Mouse (Mus musculus): ENCODE measurements at regions not wholly inside any gene's neighbourhood (a gene's known extent, or its start where the extent isn't known, plus 50 kb on each side); places are given as distances from the start of the nearest gene placed in this dataset.

GRCm38 (mm10) chr17:75936686-75937380, 385.1 kb upstream of the Fam98a start:
- Histone ChIP-seq H3K36me3 (ENCODE audit: control insufficient read depth, insufficient read depth, low read length, poor library complexity, severe bottlenecking) (no peaks in the 10 kb centered on the region), H3K27me3 (ENCODE audit: control insufficient read depth, insufficient read depth, low read length, poor library complexity, severe bottlenecking) (no peaks in the 10 kb centered on the region)
- no peak for DNase-seq (ENCODE audit: low read depth, low spot score)

GRCm38 (mm10) chr17:75931022-75931421, 379.3 kb upstream of the Fam98a start:
- H3K27me3 ChIP-seq (ENCODE audit: control insufficient read depth, insufficient read depth, low read length, poor library complexity, severe bottlenecking), result no peaks in the 10 kb centered on the region
- no peaks in the 10 kb centered on the region for H3K36me3 ChIP-seq (ENCODE audit: control insufficient read depth, insufficient read depth, low read length, poor library complexity, severe bottlenecking)
- no peak for DNase-seq (ENCODE audit: low read depth, low spot score)

GRCm38 (mm10) chr17:75920240-75920639, 368.5 kb upstream of the Fam98a start:
- Histone ChIP-seq H3K27me3 (ENCODE audit: control insufficient read depth, insufficient read depth, low read length, poor library complexity, severe bottlenecking) (no peaks in the 10 kb centered on the region), H3K36me3 (ENCODE audit: control insufficient read depth, insufficient read depth, low read length, poor library complexity, severe bottlenecking) (no peaks in the 10 kb centered on the region)
- DNase-seq (ENCODE audit: low read depth, low spot score), result no peak

- H3K36me3 ChIP-seq (ENCODE audit: control insufficient read depth, insufficient read depth, low read length, poor library complexity, severe bottlenecking), result no peaks in the 10 kb centered on the region
- DNase-seq (ENCODE audit: low read depth, low spot score), result no peak
- no peaks in the 10 kb centered on the region for H3K27me3 ChIP-seq (ENCODE audit: control insufficient read depth, insufficient read depth, low read length, poor library complexity, severe bottlenecking)
Observed at GRCm38 (mm10) chr17:75917020-75917419, 365.3 kb upstream of the Fam98a start.

- Histone ChIP-seq H3K36me3 (ENCODE audit: control insufficient read depth, insufficient read depth, low read length, poor library complexity, severe bottlenecking) (no peaks in the 10 kb centered on the region), H3K27me3 (ENCODE audit: control insufficient read depth, insufficient read depth, low read length, poor library complexity, severe bottlenecking) (no peaks in the 10 kb centered on the region)
- DNase-seq (ENCODE audit: low read depth, low spot score), result no peak
Observed at GRCm38 (mm10) chr17:75916590-75916989, 364.8 kb upstream of the Fam98a start.

- DNase-seq (ENCODE audit: low read depth, low spot score), result no peak
- no peaks in the 10 kb centered on the region for H3K27me3 ChIP-seq (ENCODE audit: control insufficient read depth, insufficient read depth, low read length, poor library complexity, severe bottlenecking)
- H3K36me3 ChIP-seq (ENCODE audit: control insufficient read depth, insufficient read depth, low read length, poor library complexity, severe bottlenecking), result no peaks in the 10 kb centered on the region
Observed at GRCm38 (mm10) chr17:75915256-75915655, 363.5 kb upstream of the Fam98a start.

GRCm38 (mm10) chr17:75907085-75907484, 355.3 kb upstream of the Fam98a start:
- Histone ChIP-seq H3K27me3 (ENCODE audit: control insufficient read depth, insufficient read depth, low read length, poor library complexity, severe bottlenecking) (no peaks in the 10 kb centered on the region), H3K36me3 (ENCODE audit: control insufficient read depth, insufficient read depth, low read length, poor library complexity, severe bottlenecking) (no peaks in the 10 kb centered on the region)
- DNase-seq (ENCODE audit: low read depth, low spot score), result no peak

- DNase-seq (ENCODE audit: low read depth, low spot score), result no peak
- H3K36me3 ChIP-seq (ENCODE audit: control insufficient read depth, insufficient read depth, low read length, poor library complexity, severe bottlenecking), result no peaks in the 10 kb centered on the region
Observed at GRCm38 (mm10) chr17:75906643-75907042, 354.9 kb upstream of the Fam98a start.

GRCm38 (mm10) chr17:75895436-75895835, 343.7 kb upstream of the Fam98a start:
- H3K36me3 ChIP-seq (ENCODE audit: control insufficient read depth, insufficient read depth, low read length, poor library complexity, severe bottlenecking), result no peaks in the 10 kb centered on the region
- no peaks in the 10 kb centered on the region for H3K27me3 ChIP-seq (ENCODE audit: control insufficient read depth, insufficient read depth, low read length, poor library complexity, severe bottlenecking)
- no peak for DNase-seq (ENCODE audit: low read depth, low spot score)

More at GRCm38 (mm10) chr17:75906643-75907042, 354.9 kb upstream of the Fam98a start:
- no peaks in the 10 kb centered on the region for H3K27me3 ChIP-seq (ENCODE audit: control insufficient read depth, insufficient read depth, low read length, poor library complexity, severe bottlenecking)

- Histone ChIP-seq H3K27me3 (ENCODE audit: control insufficient read depth, insufficient read depth, low read length, poor library complexity, severe bottlenecking) (no peaks in the 10 kb centered on the region), H3K36me3 (ENCODE audit: control insufficient read depth, insufficient read depth, low read length, poor library complexity, severe bottlenecking) (no peaks in the 10 kb centered on the region)
- DNase-seq (ENCODE audit: low read depth, low spot score), result no peak
Observed at GRCm38 (mm10) chr17:75894934-75895333, 343.2 kb upstream of the Fam98a start.

- no peak for DNase-seq (ENCODE audit: low read depth, low spot score)
- no peaks in the 10 kb centered on the region for H3K27me3 ChIP-seq (ENCODE audit: control insufficient read depth, insufficient read depth, low read length, poor library complexity, severe bottlenecking)
- no peaks in the 10 kb centered on the region for H3K36me3 ChIP-seq (ENCODE audit: control insufficient read depth, insufficient read depth, low read length, poor library complexity, severe bottlenecking)
Observed at GRCm38 (mm10) chr17:75893559-75893958, 341.8 kb upstream of the Fam98a start.

GRCm38 (mm10) chr17:75892156-75892555, 340.4 kb upstream of the Fam98a start:
- Histone ChIP-seq H3K27me3 (ENCODE audit: control insufficient read depth, insufficient read depth, low read length, poor library complexity, severe bottlenecking) (no peaks in the 10 kb centered on the region), H3K36me3 (ENCODE audit: control insufficient read depth, insufficient read depth, low read length, poor library complexity, severe bottlenecking) (no peaks in the 10 kb centered on the region)
- DNase-seq (ENCODE audit: low read depth, low spot score), result no peak

GRCm38 (mm10) chr17:75891564-75891963, 339.8 kb upstream of the Fam98a start:
- H3K36me3 ChIP-seq (ENCODE audit: control insufficient read depth, insufficient read depth, low read length, poor library complexity, severe bottlenecking), result no peaks in the 10 kb centered on the region
- H3K27me3 ChIP-seq (ENCODE audit: control insufficient read depth, insufficient read depth, low read length, poor library complexity, severe bottlenecking), result no peaks in the 10 kb centered on the region
- no peak for DNase-seq (ENCODE audit: low read depth, low spot score)

- no peaks in the 10 kb centered on the region for H3K36me3 ChIP-seq (ENCODE audit: control insufficient read depth, insufficient read depth, low read length, poor library complexity, severe bottlenecking)
- DNase-seq (ENCODE audit: low read depth, low spot score), result no peak
- no peaks in the 10 kb centered on the region for H3K27me3 ChIP-seq (ENCODE audit: control insufficient read depth, insufficient read depth, low read length, poor library complexity, severe bottlenecking)
Observed at GRCm38 (mm10) chr17:75877848-75878247, 326.1 kb upstream of the Fam98a start.

GRCm38 (mm10) chr17:75876895-75877294, 325.1 kb upstream of the Fam98a start:
- Histone ChIP-seq H3K36me3 (ENCODE audit: control insufficient read depth, insufficient read depth, low read length, poor library complexity, severe bottlenecking) (no peaks in the 10 kb centered on the region), H3K27me3 (ENCODE audit: control insufficient read depth, insufficient read depth, low read length, poor library complexity, severe bottlenecking) (no peaks in the 10 kb centered on the region)
- DNase-seq (ENCODE audit: low read depth, low spot score), result no peak

- H3K27me3 ChIP-seq (ENCODE audit: control insufficient read depth, insufficient read depth, low read length, poor library complexity, severe bottlenecking), result no peaks in the 10 kb centered on the region
- H3K36me3 ChIP-seq (ENCODE audit: control insufficient read depth, insufficient read depth, low read length, poor library complexity, severe bottlenecking), result no peaks in the 10 kb centered on the region
- no peak for DNase-seq (ENCODE audit: low read depth, low spot score)
Observed at GRCm38 (mm10) chr17:75874535-75874934, 322.8 kb upstream of the Fam98a start.
